Mouse (Mus musculus): ENCODE measurements around the gene Ripor2. TPM values are rescaled to one million over a fixed set of nuclear protein-coding genes. Genes with fewer than 3 reads are reported as not detected.

Ripor2 gene
- polyA plus RNA-seq, 1 experiment = 1.5 TPM

- TF ChIP-seq CTCF (IDR thresholded peaks at IDR 0.05; ENCODE audit: low read depth, low read length) = no peak
- Histone ChIP-seq H3K9me3 (replicated peaks; ENCODE audit: control insufficient read depth, insufficient read depth, low read length, poor library complexity, severe bottlenecking) (no peaks in the 10 kb centered on the region), H3K4me3 (ENCODE audit: low read depth, low read length) (no peak overlapping the region), H3K4me1 (ENCODE audit: control insufficient read depth, insufficient read depth, low read length) (no peaks in the 10 kb centered on the region), H3K9ac (ENCODE audit: low read depth, poor library complexity, severe bottlenecking) (no peak overlapping the region), H3K36me3 (ENCODE audit: control insufficient read depth, insufficient read depth, low read length, poor library complexity, severe bottlenecking) (no peaks in the 10 kb centered on the region), H3K27me3 (ENCODE audit: control insufficient read depth, insufficient read depth, low read length, poor library complexity, severe bottlenecking) (no peaks in the 10 kb centered on the region), H3K27ac (ENCODE audit: insufficient read depth, low read length) (no peak overlapping the region)
Observed at GRCm38 (mm10) chr13:24617076-24617798, 35.2 kb downstream of the Ripor2 start.

- H3K36me3 ChIP-seq (ENCODE audit: control insufficient read depth, insufficient read depth, low read length, poor library complexity, severe bottlenecking) = no peaks in the 10 kb centered on the region
- no peaks in the 10 kb centered on the region for H3K27me3 ChIP-seq (ENCODE audit: control insufficient read depth, insufficient read depth, low read length, poor library complexity, severe bottlenecking)
- TF ChIP-seq CTCF (IDR thresholded peaks at IDR 0.05; ENCODE audit: low read depth, low read length) (no peak), POLR2A (IDR thresholded peaks at IDR 0.05; ENCODE audit: insufficient read depth, low read length) (no peak)
- no peaks in the 10 kb centered on the region for H3K9me3 ChIP-seq (replicated peaks; ENCODE audit: control insufficient read depth, insufficient read depth, low read length, poor library complexity, severe bottlenecking)
- no peak overlapping the region for H3K27ac ChIP-seq (ENCODE audit: insufficient read depth, low read length)
- no peaks in the 10 kb centered on the region for H3K4me1 ChIP-seq (ENCODE audit: control insufficient read depth, insufficient read depth, low read length)
- no peak overlapping the region for H3K4me3 ChIP-seq (ENCODE audit: low read depth, low read length)
- H3K9ac ChIP-seq (ENCODE audit: low read depth, poor library complexity, severe bottlenecking) = no peak overlapping the region
Observed at GRCm38 (mm10) chr13:24617799-24618130, 35.8 kb downstream of the Ripor2 start.

GRCm38 (mm10) chr13:24619711-24620110 lies 37.7 kb downstream of the Ripor2 start:
- H3K27ac ChIP-seq (ENCODE audit: insufficient read depth, low read length) = no peak overlapping the region
- no peaks in the 10 kb centered on the region for H3K9me3 ChIP-seq (replicated peaks; ENCODE audit: control insufficient read depth, insufficient read depth, low read length, poor library complexity, severe bottlenecking)
- H3K4me3 ChIP-seq (ENCODE audit: low read depth, low read length) = no peak overlapping the region
- no peaks in the 10 kb centered on the region for H3K36me3 ChIP-seq (ENCODE audit: control insufficient read depth, insufficient read depth, low read length, poor library complexity, severe bottlenecking)
- H3K4me1 ChIP-seq (ENCODE audit: control insufficient read depth, insufficient read depth, low read length) = no peaks in the 10 kb centered on the region
- no peak overlapping the region for H3K9ac ChIP-seq (ENCODE audit: low read depth, poor library complexity, severe bottlenecking)
- H3K27me3 ChIP-seq (ENCODE audit: control insufficient read depth, insufficient read depth, low read length, poor library complexity, severe bottlenecking) = no peaks in the 10 kb centered on the region
- no peak for TF ChIP-seq EP300 (IDR thresholded peaks at IDR 0.05; ENCODE audit: insufficient read depth, low read depth, low read length)
- TF ChIP-seq POLR2A (IDR thresholded peaks at IDR 0.05; ENCODE audit: insufficient read depth, low read length) = no peak
- no peak for TF ChIP-seq CTCF (IDR thresholded peaks at IDR 0.05; ENCODE audit: low read depth, low read length)

GRCm38 (mm10) chr13:24620439-24620838 lies 38.5 kb downstream of the Ripor2 start:
- Histone ChIP-seq H3K4me3 (ENCODE audit: low read depth, low read length) (no peak overlapping the region), H3K9me3 (replicated peaks; ENCODE audit: control insufficient read depth, insufficient read depth, low read length, poor library complexity, severe bottlenecking) (no peaks in the 10 kb centered on the region), H3K36me3 (ENCODE audit: control insufficient read depth, insufficient read depth, low read length, poor library complexity, severe bottlenecking) (no peaks in the 10 kb centered on the region), H3K9ac (ENCODE audit: low read depth, poor library complexity, severe bottlenecking) (no peak overlapping the region), H3K27me3 (ENCODE audit: control insufficient read depth, insufficient read depth, low read length, poor library complexity, severe bottlenecking) (no peaks in the 10 kb centered on the region), H3K27ac (ENCODE audit: insufficient read depth, low read length) (no peak overlapping the region), H3K4me1 (ENCODE audit: control insufficient read depth, insufficient read depth, low read length) (no peaks in the 10 kb centered on the region)
- TF ChIP-seq CTCF (IDR thresholded peaks at IDR 0.05; ENCODE audit: low read depth, low read length) (no peak), POLR2A (IDR thresholded peaks at IDR 0.05; ENCODE audit: insufficient read depth, low read length) (no peak), EP300 (IDR thresholded peaks at IDR 0.05; ENCODE audit: insufficient read depth, low read depth, low read length) (no peak)

- no peak overlapping the region for H3K9ac ChIP-seq (ENCODE audit: low read depth, poor library complexity, severe bottlenecking)
Observed at GRCm38 (mm10) chr13:24623631-24624030, 41.6 kb downstream of the Ripor2 start.

GRCm38 (mm10) chr13:24625071-24625470 lies 43.1 kb downstream of the Ripor2 start:
- H3K27ac ChIP-seq (ENCODE audit: insufficient read depth, low read length) = no peak overlapping the region
- no peak overlapping the region for H3K9ac ChIP-seq (ENCODE audit: low read depth, poor library complexity, severe bottlenecking)
- no peaks in the 10 kb centered on the region for H3K36me3 ChIP-seq (ENCODE audit: control insufficient read depth, insufficient read depth, low read length, poor library complexity, severe bottlenecking)
- H3K4me3 ChIP-seq (ENCODE audit: low read depth, low read length) = no peak overlapping the region
- no peaks in the 10 kb centered on the region for H3K4me1 ChIP-seq (ENCODE audit: control insufficient read depth, insufficient read depth, low read length)
- TF ChIP-seq EP300 (IDR thresholded peaks at IDR 0.05; ENCODE audit: insufficient read depth, low read depth, low read length) (no peak), CTCF (IDR thresholded peaks at IDR 0.05; ENCODE audit: low read depth, low read length) (no peak), POLR2A (IDR thresholded peaks at IDR 0.05; ENCODE audit: insufficient read depth, low read length) (no peak)
- no peaks in the 10 kb centered on the region for H3K9me3 ChIP-seq (replicated peaks; ENCODE audit: control insufficient read depth, insufficient read depth, low read length, poor library complexity, severe bottlenecking)
- H3K27me3 ChIP-seq (ENCODE audit: control insufficient read depth, insufficient read depth, low read length, poor library complexity, severe bottlenecking) = no peaks in the 10 kb centered on the region

More at GRCm38 (mm10) chr13:24623631-24624030, 41.6 kb downstream of the Ripor2 start:
- Histone ChIP-seq H3K36me3 (ENCODE audit: control insufficient read depth, insufficient read depth, low read length, poor library complexity, severe bottlenecking) (no peaks in the 10 kb centered on the region), H3K4me3 (ENCODE audit: low read depth, low read length) (no peak overlapping the region), H3K27me3 (ENCODE audit: control insufficient read depth, insufficient read depth, low read length, poor library complexity, severe bottlenecking) (no peaks in the 10 kb centered on the region), H3K27ac (ENCODE audit: insufficient read depth, low read length) (no peak overlapping the region), H3K4me1 (ENCODE audit: control insufficient read depth, insufficient read depth, low read length) (no peaks in the 10 kb centered on the region), H3K9me3 (replicated peaks; ENCODE audit: control insufficient read depth, insufficient read depth, low read length, poor library complexity, severe bottlenecking) (no peaks in the 10 kb centered on the region)
- TF ChIP-seq EP300 (IDR thresholded peaks at IDR 0.05; ENCODE audit: insufficient read depth, low read depth, low read length) (no peak), CTCF (IDR thresholded peaks at IDR 0.05; ENCODE audit: low read depth, low read length) (no peak), POLR2A (IDR thresholded peaks at IDR 0.05; ENCODE audit: insufficient read depth, low read length) (no peak)

Data from ES-Bruce4 (cell line).